Mouse (Mus musculus): ENCODE measurements around the gene Cdkn2a. TPM values are rescaled to one million over a fixed set of nuclear protein-coding genes. Genes with fewer than 3 reads are reported as not detected.

Cdkn2a gene
- total RNA-seq (2021): under 1 TPM; 0.44 to 0.54 TPM

GRCm38 (mm10) chr4:89294486-89295440 lies at the start of gene Cdkn2a:
Gene Cdkn2a (minus strand): TSS chr4:89294653.
- intact Hi-C loops (cut with DNase I): no loop called here

GRCm38 (mm10) chr4:89313461-89313860 lies 19.0 kb upstream of the Cdkn2a start:
- no peak for DNase-seq
- intact Hi-C loops (cut with DNase I): no loop called here

More at GRCm38 (mm10) chr4:89294486-89295440, at the start of gene Cdkn2a:
- peak; percentile 60 for DNase-seq

- intact Hi-C loops (cut with DNase I): no loop called here
- DNase-seq: peak; percentile 83
Observed at GRCm38 (mm10) chr4:89310491-89311254, 16.2 kb upstream of the Cdkn2a start, which contains the start of gene Cdkn2b. Gene Cdkn2b (minus strand): TSS chr4:89311039.

GRCm38 (mm10) chr4:89309996-89310395 lies 15.5 kb upstream of the Cdkn2a start:
- intact Hi-C loops (cut with DNase I): no loop called here
- DNase-seq: no peak

GRCm38 (mm10) chr4:89308001-89308400 lies 13.5 kb upstream of the Cdkn2a start:
- DNase-seq: no peak
- intact Hi-C loops (cut with DNase I): no loop called here

DNA sequence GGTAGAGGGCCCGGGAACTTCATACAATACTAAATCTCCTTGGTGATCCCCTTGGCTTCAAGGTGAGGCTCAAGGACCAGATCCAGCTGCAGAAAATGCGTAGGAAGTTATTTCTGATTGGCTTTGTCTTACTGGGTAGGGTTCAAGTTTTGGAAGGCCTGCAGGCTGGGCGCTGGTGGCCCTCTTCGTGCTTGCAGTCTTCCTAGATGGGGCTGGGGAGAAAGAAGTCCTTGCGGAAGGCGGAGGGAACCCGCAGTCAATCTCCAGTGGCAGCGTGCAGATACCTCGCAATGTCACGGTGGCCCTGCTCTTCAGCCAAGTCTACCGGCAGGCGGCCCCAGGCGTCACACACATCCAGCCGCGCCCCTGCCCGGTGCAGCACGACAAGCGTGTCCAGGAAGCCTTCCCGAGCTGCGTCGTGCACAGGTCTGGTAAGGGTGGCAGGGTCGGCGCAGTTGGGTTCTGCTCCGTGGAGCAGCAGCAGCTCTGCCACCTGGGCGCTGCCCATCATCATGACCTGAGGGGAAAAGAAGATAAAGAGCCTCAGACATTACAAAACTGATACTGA lies 12.4 kb upstream of the Cdkn2a start:
- intact Hi-C loops (cut with DNase I): no loop called here

DNA sequence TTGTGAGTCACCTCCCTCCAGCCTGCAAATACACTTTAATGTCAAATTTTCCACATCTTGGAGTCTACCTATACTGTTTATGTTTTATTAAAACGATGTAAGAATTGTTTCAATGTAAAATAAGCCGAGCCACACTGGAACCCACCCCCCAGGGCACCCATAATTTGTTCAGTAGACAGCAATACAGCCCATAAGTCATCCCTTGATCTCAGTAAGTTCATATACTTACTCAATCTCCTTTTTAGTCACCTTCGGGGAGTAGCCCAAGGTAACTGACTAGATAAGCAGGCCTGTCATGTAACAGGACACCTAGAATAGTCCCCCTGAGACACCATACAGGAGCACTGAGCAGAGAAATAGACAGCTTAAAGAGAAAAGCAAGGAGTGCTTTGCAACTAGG lies 11.2 kb upstream of the Cdkn2a start:
- intact Hi-C loops (cut with DNase I): no loop called here
- no peak for DNase-seq

More for the DNA sequence above, 12.4 kb upstream of the Cdkn2a start:
- DNase-seq: no peak

- intact Hi-C loops (cut with DNase I): no loop called here
- no peak for DNase-seq
Observed at GRCm38 (mm10) chr4:89303281-89303995, 9.0 kb upstream of the Cdkn2a start.

DNA sequence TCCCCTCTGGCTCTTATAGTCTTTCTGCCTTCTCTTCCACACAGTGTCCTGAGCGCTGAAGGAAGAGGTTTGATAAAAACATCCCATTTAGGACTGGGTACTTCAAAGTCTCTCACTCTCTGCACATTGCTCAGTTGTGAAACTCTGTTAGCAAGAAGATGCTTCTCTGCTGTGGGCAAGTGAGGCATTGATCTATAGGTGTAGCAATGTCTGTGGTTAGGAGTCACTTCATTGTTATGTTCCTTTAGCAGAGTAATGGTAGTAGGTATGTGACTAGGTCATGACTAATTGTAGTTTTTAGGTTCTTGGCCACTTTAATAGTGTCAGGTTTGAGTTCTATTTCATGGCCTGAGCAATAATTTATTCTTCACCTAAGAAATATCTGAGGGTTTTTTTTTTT lies 7.7 kb upstream of the Cdkn2a start:
- intact Hi-C loops (cut with DNase I): no loop called here
- DNase-seq: no peak

- DNase-seq: no peak
- intact Hi-C loops (cut with DNase I): no loop called here
Observed at GRCm38 (mm10) chr4:89299721-89300120, 5.3 kb upstream of the Cdkn2a start.

- intact Hi-C loops (cut with DNase I): no loop called here
- DNase-seq: no peak
Observed at GRCm38 (mm10) chr4:89295441-89296220, 1.2 kb upstream of the Cdkn2a start.

GRCm38 (mm10) chr4:89294091-89294485 lies 365 bp downstream of the Cdkn2a start:
- no peak for DNase-seq
- intact Hi-C loops (cut with DNase I): no loop called here

DNA sequence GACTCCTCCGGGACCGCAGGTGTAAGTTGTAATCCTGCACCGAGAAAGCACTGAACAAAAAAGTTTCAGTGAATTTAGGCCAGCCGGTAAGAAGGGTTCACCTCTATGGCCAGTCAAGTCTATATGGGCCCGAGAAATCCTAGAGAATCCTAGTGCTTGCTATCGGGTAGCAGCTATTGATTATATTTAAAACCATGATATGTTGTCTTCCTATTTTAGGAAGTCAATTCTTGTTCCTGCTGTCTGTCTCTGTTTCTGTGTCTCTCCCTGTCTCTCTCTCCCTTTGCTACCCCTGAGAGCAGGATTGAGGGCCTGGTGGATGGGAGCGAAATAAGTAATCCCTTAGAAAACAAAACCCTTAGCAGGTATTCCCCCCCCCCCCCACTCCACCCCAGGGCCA lies 937 bp downstream of the Cdkn2a start:
- DNase-seq: no peak
- intact Hi-C loops (cut with DNase I): no loop called here

DNA sequence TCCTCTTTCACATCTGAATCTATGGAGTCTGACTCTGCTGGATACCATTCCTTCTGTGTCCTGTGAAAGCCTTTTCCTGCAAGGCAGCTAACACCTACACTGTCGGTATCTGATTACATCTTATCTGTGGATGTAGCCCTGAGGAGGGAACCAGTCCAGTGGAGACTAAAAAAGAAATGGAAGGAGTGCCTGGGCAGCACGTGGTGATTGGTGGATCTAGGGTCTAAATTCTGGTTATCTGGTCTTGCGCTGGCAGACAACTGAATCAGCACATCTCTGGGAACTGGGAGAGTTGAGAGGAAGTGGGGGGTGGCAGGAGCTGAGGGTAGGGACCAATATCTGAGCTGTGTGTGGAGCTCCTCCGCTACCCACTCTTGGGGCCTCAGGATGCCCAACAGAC lies 5.4 kb downstream of the Cdkn2a start:
- intact Hi-C loops (cut with DNase I): loop anchor here (5.0 kb wide), 1 partner anchor 233 kb away; no protein-coding TSS in a partner anchor
- DNase-seq: no peak

- DNase-seq: no peak
- intact Hi-C loops (cut with DNase I): loop anchor here (5.0 kb wide), 1 partner anchor 236 kb away; no protein-coding TSS in a partner anchor
Observed at GRCm38 (mm10) chr4:89286566-89286965, 7.9 kb downstream of the Cdkn2a start.

DNA sequence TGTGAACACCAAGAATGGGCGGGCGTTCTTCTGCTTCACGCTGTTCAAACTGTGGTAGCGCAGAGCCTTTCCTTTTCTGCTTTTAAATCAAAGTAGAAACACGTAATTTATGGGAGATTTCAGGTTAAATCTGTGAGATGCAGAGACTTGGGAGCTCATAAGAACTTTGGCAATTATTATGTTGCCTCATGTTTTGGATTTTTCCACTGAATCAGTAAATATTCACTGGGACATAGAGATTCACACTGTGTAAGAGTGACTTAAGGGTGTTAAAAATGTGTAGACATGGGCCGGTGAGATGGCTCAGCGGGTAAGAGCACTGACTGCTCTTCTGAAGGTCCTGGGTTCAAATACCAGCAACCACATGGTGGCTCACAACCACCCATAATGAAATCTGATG lies 8.8 kb downstream of the Cdkn2a start:
- no peak for DNase-seq
- intact Hi-C loops (cut with DNase I): loop anchor here (5.0 kb wide), 1 partner anchor 237 kb away; no protein-coding TSS in a partner anchor

- DNase-seq: no peak
- intact Hi-C loops (cut with DNase I): no loop called here
Observed at GRCm38 (mm10) chr4:89282661-89283060, 11.8 kb downstream of the Cdkn2a start.

DNA sequence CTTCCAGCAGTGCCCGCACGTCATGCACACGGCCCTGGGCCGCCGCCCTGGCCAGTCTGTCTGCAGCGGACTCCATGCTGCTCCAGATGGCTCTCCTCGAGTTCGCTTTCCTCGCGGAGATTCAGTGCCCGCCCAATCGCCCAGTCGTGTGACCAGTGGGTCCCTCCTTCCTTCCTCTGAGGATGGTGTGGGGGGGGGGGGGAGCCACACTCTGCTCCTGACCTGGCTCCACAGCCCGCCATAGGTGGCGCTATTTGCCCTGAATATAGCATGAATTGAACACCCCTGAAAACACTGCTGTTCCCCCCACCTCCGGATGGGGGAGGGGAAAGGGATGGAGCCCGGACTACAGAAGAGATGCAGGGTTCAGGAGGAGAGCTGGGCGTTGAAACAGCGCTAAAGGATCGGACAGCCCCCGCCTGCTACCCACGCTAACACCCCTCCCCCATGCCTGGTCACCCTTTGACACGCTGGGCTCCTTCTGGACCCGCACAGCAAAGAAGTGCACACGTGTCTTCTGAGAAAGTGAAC lies 12.4 kb downstream of the Cdkn2a start:
- peak; percentile 50 for DNase-seq
- intact Hi-C loops (cut with DNase I): no loop called here

GRCm38 (mm10) chr4:89281236-89281635 lies 13.2 kb downstream of the Cdkn2a start:
- no peak for DNase-seq
- intact Hi-C loops (cut with DNase I): no loop called here

Measured in left cerebral cortex, postnatal 4 days (tissue).